Mouse (Mus musculus) heart, postnatal 10 days (tissue): ENCODE data around the gene Foxp1. TPM values are rescaled to one million over a fixed set of nuclear protein-coding genes. Genes with fewer than 3 reads are reported as not detected.

Experiments used
- DNase-seq, 2 experiments: peaks; one replicate each; pipeline ENCODE4 v3.0.0; 2021
- intact Hi-C: fragments of 180-260 bp; cut with DNase I; formaldehyde crosslinking; loops from one replicate; pipeline ENCODE4 v1.15.1; 2025
- total RNA-seq, 2 experiments: library from RNA; stranded (reverse); gene quantifications; 2 replicates each; pipeline ENCODE4 v1.2.3; 2021

Gene Foxp1
- total RNA-seq, 2 experiments from 2014 or later, result 52.4 to 60.6 TPM

- intact Hi-C loops, result no loop called here
- DNase-seq, result no peak
Measured at GRCm38 (mm10) chr6:99372427-99372826, 150.1 kb downstream of the Foxp1 start.

- DNase-seq, result no peak
- intact Hi-C loops, result no loop called here
Measured at GRCm38 (mm10) chr6:99372016-99372415, 150.5 kb downstream of the Foxp1 start.

- DNase-seq, result no peak
- intact Hi-C loops, result no loop called here
Measured at GRCm38 (mm10) chr6:99369931-99370330, 152.6 kb downstream of the Foxp1 start.

- intact Hi-C loops, result no loop called here
- DNase-seq, result no peak
Measured at GRCm38 (mm10) chr6:99369156-99369555, 153.4 kb downstream of the Foxp1 start.

GRCm38 (mm10) chr6:99368118-99368753 lies 154.3 kb downstream of the Foxp1 start:
- DNase-seq, result no peak
- intact Hi-C loops, result no loop called here

- DNase-seq, result no peak
- intact Hi-C loops, result no loop called here
Measured at GRCm38 (mm10) chr6:99364545-99364944, 158.0 kb downstream of the Foxp1 start.

- intact Hi-C loops, result no loop called here
- DNase-seq, result no peak
Measured at GRCm38 (mm10) chr6:99360581-99360980, 161.9 kb downstream of the Foxp1 start.

- DNase-seq, result peak; percentile 37 to 45
Measured at GRCm38 (mm10) chr6:99359765-99360499, 162.6 kb downstream of the Foxp1 start.

GRCm38 (mm10) chr6:99359036-99359698 lies 163.4 kb downstream of the Foxp1 start:
- DNase-seq, result no peak

More at GRCm38 (mm10) chr6:99359765-99360499, 162.6 kb downstream of the Foxp1 start:
- intact Hi-C loops, result no loop called here

GRCm38 (mm10) chr6:99357931-99358330 lies 164.6 kb downstream of the Foxp1 start:
- intact Hi-C loops, result no loop called here

More at GRCm38 (mm10) chr6:99359036-99359698, 163.4 kb downstream of the Foxp1 start:
- intact Hi-C loops, result no loop called here

GRCm38 (mm10) chr6:99354338-99354737 lies 168.2 kb downstream of the Foxp1 start:
- DNase-seq, result no peak
- intact Hi-C loops, result no loop called here

More at GRCm38 (mm10) chr6:99357931-99358330, 164.6 kb downstream of the Foxp1 start:
- no peak for DNase-seq

- DNase-seq, result no peak
- intact Hi-C loops, result no loop called here
Measured at GRCm38 (mm10) chr6:99353441-99353840, 169.1 kb downstream of the Foxp1 start.

GRCm38 (mm10) chr6:99350566-99350965 lies 172.0 kb downstream of the Foxp1 start:
- intact Hi-C loops, result no loop called here
- no peak for DNase-seq

- intact Hi-C loops, result no loop called here
Measured at GRCm38 (mm10) chr6:99350156-99350555, 172.4 kb downstream of the Foxp1 start.

GRCm38 (mm10) chr6:99347836-99348235 lies 174.7 kb downstream of the Foxp1 start:
- no peak for DNase-seq
- intact Hi-C loops, result no loop called here

More at GRCm38 (mm10) chr6:99350156-99350555, 172.4 kb downstream of the Foxp1 start:
- DNase-seq, result no peak

- no peak for DNase-seq
Measured at GRCm38 (mm10) chr6:99344966-99345365, 177.6 kb downstream of the Foxp1 start.

GRCm38 (mm10) chr6:99344357-99344756 lies 178.2 kb downstream of the Foxp1 start:
- intact Hi-C loops, result no loop called here

More at GRCm38 (mm10) chr6:99344966-99345365, 177.6 kb downstream of the Foxp1 start:
- intact Hi-C loops, result no loop called here

GRCm38 (mm10) chr6:99343815-99344214 lies 178.7 kb downstream of the Foxp1 start:
- intact Hi-C loops, result no loop called here
- no peak for DNase-seq

More at GRCm38 (mm10) chr6:99344357-99344756, 178.2 kb downstream of the Foxp1 start:
- DNase-seq, result no peak

- no peak for DNase-seq
- intact Hi-C loops, result no loop called here
Measured at GRCm38 (mm10) chr6:99342416-99342815, 180.1 kb downstream of the Foxp1 start.

GRCm38 (mm10) chr6:99340902-99341301 lies 181.6 kb downstream of the Foxp1 start:
- no peak for DNase-seq
- intact Hi-C loops, result no loop called here

- DNase-seq, result no peak
- intact Hi-C loops, result no loop called here
Measured at GRCm38 (mm10) chr6:99339986-99340721, 182.4 kb downstream of the Foxp1 start.
